13 mouse cellular contexts compared by ENCODE assay signal in the genomic region with DNA sequence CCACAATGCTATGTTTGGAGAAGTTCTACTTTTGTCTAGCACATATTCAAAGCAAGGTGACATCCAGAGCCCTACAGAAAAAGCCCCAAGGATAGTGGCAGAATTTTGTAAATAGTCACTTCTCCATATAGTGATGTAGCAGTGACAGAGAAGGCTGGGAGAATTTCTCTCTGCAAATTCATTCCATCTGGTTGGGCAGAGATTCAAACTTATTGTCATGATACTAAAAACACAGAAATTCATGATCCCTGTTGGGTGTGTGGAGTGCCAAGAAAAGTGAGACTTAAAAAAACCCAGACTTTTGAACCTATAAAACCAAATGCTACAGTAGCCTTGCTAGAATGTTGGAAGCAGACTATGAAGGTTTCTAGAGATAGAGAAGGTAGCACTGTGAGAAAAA.
"Had no signal": no experiment of that assay in that cellular context is flagged by ENCODE, and none has a peak within 500 bp of the region (broad histone marks: within the 10 kb centered on the region; RNA-seq: fewer than 3 reads in every experiment).

No protein-coding gene starts in this region.

- H3K9ac ChIP-seq: kidney, embryonic 15.5 days; limb, embryonic 12.5 days; liver, embryonic 14.5 days; neural tube, embryonic 12.5 days had no signal

- H3K27me3 ChIP-seq: kidney, embryonic 15.5 days; limb, embryonic 12.5 days; neural tube, embryonic 12.5 days had no signal

- H3K36me3 ChIP-seq: kidney, embryonic 15.5 days; limb, embryonic 12.5 days; neural tube, embryonic 12.5 days had no signal

- DNase-seq: kidney, postnatal 14 days; layer of hippocampus, adult 9-11 months; layer of hippocampus, postnatal 36 days; lung, adult 18-20 months; lung, postnatal 36 days; midbrain, embryonic 14.5 days; thymus, adult 18-20 months; thymus, postnatal 14 days had no signal

- H3K4me1 ChIP-seq: kidney, embryonic 15.5 days; limb, embryonic 12.5 days; neural tube, embryonic 12.5 days had no signal

- H3K9me3 ChIP-seq: kidney, embryonic 15.5 days; limb, embryonic 12.5 days; neural tube, embryonic 12.5 days had no signal

- H3K4me3 ChIP-seq: kidney, embryonic 15.5 days; limb, embryonic 12.5 days; neural tube, embryonic 12.5 days had no signal

- H3K27ac ChIP-seq: kidney, embryonic 15.5 days; limb, embryonic 12.5 days; liver, embryonic 14.5 days; neural tube, embryonic 12.5 days; stomach, postnatal 0 days had no signal

- H3K4me2 ChIP-seq: kidney, embryonic 15.5 days; limb, embryonic 12.5 days; neural tube, embryonic 12.5 days had no signal
